Mouse (Mus musculus) CH12.LX (cell line): ENCODE results near the gene Prkca.

Source experiments
- CTCF ChIP-seq, 2 experiments: IDR thresholded peaks in 1 of 2; conservative IDR thresholded peaks in 1 of 2; 2 replicates each; pipeline ENCODE4 v1.5.1; 2011 to 2012; ENCODE audit warnings: low read depth in 2 of 2, low read length in 2 of 2, improper control_type of control experiment in 1 of 2, inconsistent platforms in 1 of 2, mild to moderate bottlenecking in 1 of 2, moderate library complexity in 1 of 2
- POLR2A ChIP-seq: IDR thresholded peaks from 2 replicates; pipeline ENCODE4 v1.6.1; 2011; ENCODE audit warnings: low read depth, mild to moderate bottlenecking, improper control_type of control experiment, low read length
- ZMIZ1 ChIP-seq: IDR thresholded peaks from 2 replicates; pipeline ENCODE4 v1.6.1; 2012; ENCODE audit warnings: low read depth, mild to moderate bottlenecking, inconsistent platforms, low read length, improper control_type of control experiment

- TF ChIP-seq ZMIZ1 (peak; percentile 83), POLR2A (peak; percentile 25; the same call in 1 of the 2 replicates), CTCF (conservative IDR thresholded peaks at IDR 0.05 in 1 of 2, IDR thresholded peaks at IDR 0.05 in 1 of 2; ENCODE audit: low read depth in 2 of 2, low read length in 2 of 2) (no peak)
These were observed 94.7 kb downstream of the Prkca start for GRCm38 (mm10) chr11:108249047-108249403.
